Mouse (Mus musculus): ENCODE data around the gene Gm20431. TPM values are rescaled to one million over a fixed set of nuclear protein-coding genes. Genes with fewer than 3 reads are reported as not detected.

The Gm20431 gene
- polyA plus RNA-seq, 1 experiment from 2014 or later: 10.7 TPM

DNA sequence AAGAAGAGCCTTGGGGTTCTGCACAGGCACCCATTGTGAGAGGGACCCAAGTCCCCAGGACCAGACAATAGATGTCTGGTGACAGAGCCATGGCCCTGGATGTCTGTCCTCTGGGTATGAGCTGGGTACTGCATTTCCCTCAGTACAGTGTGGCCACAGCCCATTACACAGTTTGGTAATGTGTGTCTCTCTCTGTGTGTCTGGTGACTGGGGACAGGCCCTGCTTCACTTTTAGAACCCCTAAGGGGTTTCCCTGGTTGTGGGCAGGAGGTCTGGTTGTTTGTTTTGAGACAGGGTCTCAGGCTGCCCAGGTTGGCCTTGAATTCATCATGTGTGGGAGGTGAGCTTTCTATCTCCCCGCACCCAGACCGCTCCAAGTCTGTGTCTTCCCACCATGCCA lies 76.0 kb downstream of the Gm20431 start:
- H3K4me3 ChIP-seq (ENCODE audit: low read depth, low read length): no peak overlapping the region
- no peaks in the 10 kb centered on the region for H3K9me3 ChIP-seq (ENCODE audit: control insufficient read depth, low read length)
- H3K27me3 ChIP-seq (ENCODE audit: control insufficient read depth, insufficient read depth, low read length): no peaks in the 10 kb centered on the region
- H3K9ac ChIP-seq (replicated peaks; ENCODE audit: low read depth, low read length): no peak overlapping the region
- 90% methylated on average over 2 of the region's 2 CpGs for WGBS
- no peak overlapping the region for H3K27ac ChIP-seq (ENCODE audit: low read depth, low read length)
- H3K4me2 ChIP-seq (ENCODE audit: low read depth, low read length): no peak overlapping the region
- H3K4me1 ChIP-seq (ENCODE audit: control insufficient read depth, insufficient read depth, low read length): no peaks in the 10 kb centered on the region; the same call in 1 of the 2 replicates
- ATAC-seq (ENCODE audit: low read depth): no peak
- no peaks in the 10 kb centered on the region for H3K36me3 ChIP-seq (ENCODE audit: control insufficient read depth, insufficient read depth, low read length)

- Histone ChIP-seq H3K4me3 (ENCODE audit: low read depth, low read length) (no peak overlapping the region), H3K27ac (ENCODE audit: low read depth, low read length) (no peak overlapping the region), H3K9me3 (ENCODE audit: control insufficient read depth, low read length) (no peaks in the 10 kb centered on the region), H3K9ac (replicated peaks; ENCODE audit: low read depth, low read length) (no peak overlapping the region), H3K36me3 (ENCODE audit: control insufficient read depth, insufficient read depth, low read length) (no peaks in the 10 kb centered on the region), H3K4me2 (ENCODE audit: low read depth, low read length) (no peak overlapping the region), H3K4me1 (ENCODE audit: control insufficient read depth, insufficient read depth, low read length) (no peaks in the 10 kb centered on the region; the same call in 1 of the 2 replicates), H3K27me3 (ENCODE audit: control insufficient read depth, insufficient read depth, low read length) (no peaks in the 10 kb centered on the region)
- ATAC-seq (ENCODE audit: low read depth): no peak
- WGBS: 29% methylated on average over 10 of the region's 10 CpGs
Observed at GRCm38 (mm10) chr2:167583161-167583952, 77.9 kb downstream of the Gm20431 start.

- Histone ChIP-seq H3K4me1 (ENCODE audit: control insufficient read depth, insufficient read depth, low read length) (no peaks in the 10 kb centered on the region; the same call in 1 of the 2 replicates), H3K27me3 (ENCODE audit: control insufficient read depth, insufficient read depth, low read length) (no peaks in the 10 kb centered on the region), H3K4me2 (ENCODE audit: low read depth, low read length) (no peak overlapping the region), H3K4me3 (ENCODE audit: low read depth, low read length) (no peak overlapping the region), H3K9ac (replicated peaks; ENCODE audit: low read depth, low read length) (no peak overlapping the region), H3K9me3 (ENCODE audit: control insufficient read depth, low read length) (no peaks in the 10 kb centered on the region), H3K27ac (ENCODE audit: low read depth, low read length) (no peak overlapping the region), H3K36me3 (ENCODE audit: control insufficient read depth, insufficient read depth, low read length) (no peaks in the 10 kb centered on the region)
- WGBS: 34% methylated on average over 5 of the region's 5 CpGs
- no peak for ATAC-seq (ENCODE audit: low read depth)
Observed at GRCm38 (mm10) chr2:167578521-167578920, 82.8 kb downstream of the Gm20431 start.

- Histone ChIP-seq H3K9ac (replicated peaks; ENCODE audit: low read depth, low read length) (no peak overlapping the region), H3K4me1 (ENCODE audit: control insufficient read depth, insufficient read depth, low read length) (no peaks in the 10 kb centered on the region), H3K27ac (ENCODE audit: low read depth, low read length) (no peak overlapping the region), H3K4me2 (ENCODE audit: low read depth, low read length) (no peak overlapping the region), H3K36me3 (ENCODE audit: control insufficient read depth, insufficient read depth, low read length) (no peaks in the 10 kb centered on the region), H3K9me3 (ENCODE audit: control insufficient read depth, low read length) (no peaks in the 10 kb centered on the region), H3K4me3 (ENCODE audit: low read depth, low read length) (no peak overlapping the region), H3K27me3 (ENCODE audit: control insufficient read depth, insufficient read depth, low read length) (no peaks in the 10 kb centered on the region)
- no peak for ATAC-seq (ENCODE audit: low read depth)
- 62% methylated on average over 9 of the region's 9 CpGs for WGBS
Observed at GRCm38 (mm10) chr2:167577186-167577785, 84.0 kb downstream of the Gm20431 start.

- 91% methylated on average over 8 of the region's 8 CpGs for WGBS
- no peak overlapping the region for H3K4me3 ChIP-seq (ENCODE audit: low read depth, low read length)
Observed at GRCm38 (mm10) chr2:167576121-167576620, 85.1 kb downstream of the Gm20431 start.

DNA sequence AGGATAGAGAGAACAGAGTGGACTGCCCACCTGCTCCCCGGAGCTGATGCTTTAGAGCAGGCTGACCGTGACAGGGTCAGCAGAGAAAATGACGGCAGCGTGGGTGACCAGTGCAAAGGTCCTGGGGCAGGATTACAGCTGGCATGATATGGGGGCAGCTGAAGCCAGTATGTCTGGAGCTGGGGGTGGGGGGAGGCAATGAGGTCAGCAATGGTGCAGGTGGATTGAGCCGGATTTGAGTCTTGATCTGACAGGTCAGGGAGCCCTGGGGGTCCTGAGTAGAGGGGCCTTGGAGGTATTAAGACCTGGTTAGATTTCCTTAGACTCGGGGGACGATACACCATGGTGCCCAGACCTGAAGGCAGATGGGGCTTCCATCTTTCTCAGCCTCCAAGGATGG lies 85.7 kb downstream of the Gm20431 start:
- Histone ChIP-seq H3K27ac (ENCODE audit: low read depth, low read length) (no peak overlapping the region), H3K9ac (replicated peaks; ENCODE audit: low read depth, low read length) (no peak overlapping the region), H3K4me3 (ENCODE audit: low read depth, low read length) (no peak overlapping the region), H3K9me3 (ENCODE audit: control insufficient read depth, low read length) (no peaks in the 10 kb centered on the region), H3K4me2 (ENCODE audit: low read depth, low read length) (no peak overlapping the region), H3K4me1 (ENCODE audit: control insufficient read depth, insufficient read depth, low read length) (no peaks in the 10 kb centered on the region), H3K27me3 (ENCODE audit: control insufficient read depth, insufficient read depth, low read length) (no peaks in the 10 kb centered on the region), H3K36me3 (ENCODE audit: control insufficient read depth, insufficient read depth, low read length) (no peaks in the 10 kb centered on the region)
- WGBS: 93% methylated on average over 7 of the region's 7 CpGs
- no peak for ATAC-seq (ENCODE audit: low read depth)

More at GRCm38 (mm10) chr2:167576121-167576620, 85.1 kb downstream of the Gm20431 start:
- no peak for ATAC-seq (ENCODE audit: low read depth)
- H3K4me2 ChIP-seq (ENCODE audit: low read depth, low read length): no peak overlapping the region
- no peak overlapping the region for H3K27ac ChIP-seq (ENCODE audit: low read depth, low read length)
- no peak overlapping the region for H3K9ac ChIP-seq (replicated peaks; ENCODE audit: low read depth, low read length)
- no peaks in the 10 kb centered on the region for H3K27me3 ChIP-seq (ENCODE audit: control insufficient read depth, insufficient read depth, low read length)
- H3K9me3 ChIP-seq (ENCODE audit: control insufficient read depth, low read length): no peaks in the 10 kb centered on the region
- no peaks in the 10 kb centered on the region for H3K4me1 ChIP-seq (ENCODE audit: control insufficient read depth, insufficient read depth, low read length)
- no peaks in the 10 kb centered on the region for H3K36me3 ChIP-seq (ENCODE audit: control insufficient read depth, insufficient read depth, low read length)

DNA sequence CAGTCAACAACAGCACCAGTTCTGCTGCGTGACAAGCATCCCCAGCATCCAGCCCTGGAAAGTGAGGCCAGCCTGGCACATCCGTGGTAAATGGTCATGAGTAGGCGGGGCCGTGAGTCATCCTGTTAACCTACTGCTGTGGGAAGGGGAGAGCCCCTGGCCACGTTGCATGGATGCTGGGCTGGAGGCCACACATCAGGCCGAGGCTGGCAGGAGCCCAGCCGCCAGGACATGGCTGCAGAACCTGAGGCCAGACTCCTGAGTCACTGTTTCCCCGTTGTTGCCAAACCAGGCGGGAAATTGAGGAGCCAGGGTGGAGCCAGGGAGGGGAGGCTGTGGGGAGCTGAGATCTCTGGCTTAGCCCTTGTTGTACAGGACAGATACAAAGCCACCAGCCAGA lies 86.5 kb downstream of the Gm20431 start:
- H3K4me1 ChIP-seq (ENCODE audit: control insufficient read depth, insufficient read depth, low read length): no peaks in the 10 kb centered on the region

GRCm38 (mm10) chr2:167571442-167572220 lies 89.7 kb downstream of the Gm20431 start:
- H3K36me3 ChIP-seq (ENCODE audit: control insufficient read depth, insufficient read depth, low read length): no peaks in the 10 kb centered on the region
- no peaks in the 10 kb centered on the region for H3K4me1 ChIP-seq (ENCODE audit: control insufficient read depth, insufficient read depth, low read length)
- no peak overlapping the region for H3K4me2 ChIP-seq (ENCODE audit: low read depth, low read length)
- H3K27me3 ChIP-seq (ENCODE audit: control insufficient read depth, insufficient read depth, low read length): no peaks in the 10 kb centered on the region
- ATAC-seq (ENCODE audit: low read depth): no peak
- no peak overlapping the region for H3K4me3 ChIP-seq (ENCODE audit: low read depth, low read length)
- whole genome bisulfite sequencing: 82% methylated on average over 18 of the region's 18 CpGs
- no peak overlapping the region for H3K27ac ChIP-seq (ENCODE audit: low read depth, low read length)
- H3K9ac ChIP-seq (replicated peaks; ENCODE audit: low read depth, low read length): no peak overlapping the region
- no peaks in the 10 kb centered on the region for H3K9me3 ChIP-seq (ENCODE audit: control insufficient read depth, low read length)

More for the DNA sequence above, 86.5 kb downstream of the Gm20431 start:
- Histone ChIP-seq H3K9me3 (ENCODE audit: control insufficient read depth, low read length) (no peaks in the 10 kb centered on the region), H3K27me3 (ENCODE audit: control insufficient read depth, insufficient read depth, low read length) (no peaks in the 10 kb centered on the region), H3K4me3 (ENCODE audit: low read depth, low read length) (no peak overlapping the region), H3K36me3 (ENCODE audit: control insufficient read depth, insufficient read depth, low read length) (no peaks in the 10 kb centered on the region), H3K4me2 (ENCODE audit: low read depth, low read length) (no peak overlapping the region), H3K9ac (replicated peaks; ENCODE audit: low read depth, low read length) (no peak overlapping the region), H3K27ac (ENCODE audit: low read depth, low read length) (no peak overlapping the region)
- ATAC-seq (ENCODE audit: low read depth): no peak
- WGBS: 63% methylated on average over 9 of the region's 9 CpGs

Data from neural tube, embryonic 14.5 days (tissue).